Mouse (Mus musculus): ENCODE measurements at regions not wholly inside any gene's neighbourhood (a gene's known extent, or its start where the extent isn't known, plus 50 kb on each side); places are given as distances from the start of the nearest gene placed in this dataset.

- DNase-seq (ENCODE audit: low spot score in 2 of 2) = no peak
These were observed 299.4 kb upstream of the Gadl1 start for GRCm38 (mm10) chr9:115609904-115610303.

- DNase-seq (ENCODE audit: low spot score in 2 of 2) = no peak
These were observed 297.5 kb upstream of the Gadl1 start for GRCm38 (mm10) chr9:115611713-115612112.

- DNase-seq (ENCODE audit: low spot score in 2 of 2) = no peak
These were observed 296.3 kb upstream of the Gadl1 start for GRCm38 (mm10) chr9:115612908-115613307.

GRCm38 (mm10) chr9:115614007-115614406, 295.2 kb upstream of the Gadl1 start:
- no peak for DNase-seq (ENCODE audit: low spot score in 2 of 2)

GRCm38 (mm10) chr9:115617909-115618308, 291.3 kb upstream of the Gadl1 start:
- DNase-seq (ENCODE audit: low spot score in 2 of 2) = no peak

- DNase-seq (ENCODE audit: low spot score in 2 of 2) = no peak
These were observed 285.3 kb upstream of the Gadl1 start for GRCm38 (mm10) chr9:115623948-115624347.

- no peak for DNase-seq (ENCODE audit: low spot score in 2 of 2)
These were observed 284.3 kb upstream of the Gadl1 start for GRCm38 (mm10) chr9:115624721-115625496.

- no peak for DNase-seq (ENCODE audit: low spot score in 2 of 2)
These were observed 281.7 kb upstream of the Gadl1 start for GRCm38 (mm10) chr9:115627551-115627950.

GRCm38 (mm10) chr9:115637114-115637513, 272.1 kb upstream of the Gadl1 start:
- no peak for DNase-seq (ENCODE audit: low spot score in 2 of 2)

- no peak for DNase-seq (ENCODE audit: low spot score in 2 of 2)
These were observed 268.5 kb upstream of the Gadl1 start for GRCm38 (mm10) chr9:115640781-115641180.

GRCm38 (mm10) chr9:115642032-115642431, 267.2 kb upstream of the Gadl1 start:
- no peak for DNase-seq (ENCODE audit: low spot score in 2 of 2)

GRCm38 (mm10) chr9:115644953-115645352, 264.3 kb upstream of the Gadl1 start:
- DNase-seq (ENCODE audit: low spot score in 2 of 2) = no peak

GRCm38 (mm10) chr9:115646226-115646625, 263.0 kb upstream of the Gadl1 start:
- DNase-seq (ENCODE audit: low spot score in 2 of 2) = no peak

- no peak for DNase-seq (ENCODE audit: low spot score in 2 of 2)
These were observed 257.5 kb upstream of the Gadl1 start for GRCm38 (mm10) chr9:115651708-115652107.

GRCm38 (mm10) chr9:115653116-115653515, 256.1 kb upstream of the Gadl1 start:
- no peak for DNase-seq (ENCODE audit: low spot score in 2 of 2)

- DNase-seq (ENCODE audit: low spot score in 2 of 2) = no peak
These were observed 254.3 kb upstream of the Gadl1 start for GRCm38 (mm10) chr9:115654933-115655332.

GRCm38 (mm10) chr9:115656538-115656937, 252.7 kb upstream of the Gadl1 start:
- no peak for DNase-seq (ENCODE audit: low spot score in 2 of 2)

GRCm38 (mm10) chr9:115656994-115657713, 252.1 kb upstream of the Gadl1 start:
- DNase-seq (ENCODE audit: low spot score in 2 of 2) = no peak

GRCm38 (mm10) chr9:115658477-115658876, 250.8 kb upstream of the Gadl1 start:
- no peak for DNase-seq (ENCODE audit: low spot score in 2 of 2)

- no peak for DNase-seq (ENCODE audit: low spot score in 2 of 2)
These were observed 248.9 kb upstream of the Gadl1 start for GRCm38 (mm10) chr9:115660371-115660770.

GRCm38 (mm10) chr9:115661834-115662425, 247.3 kb upstream of the Gadl1 start:
- no peak for DNase-seq (ENCODE audit: low spot score in 2 of 2)

GRCm38 (mm10) chr9:115665337-115666004, 243.8 kb upstream of the Gadl1 start:
- no peak for DNase-seq (ENCODE audit: low spot score in 2 of 2)
